Mouse (Mus musculus) hindbrain, embryonic 11.5 days (tissue): ENCODE data around the gene Tshz3. TPM values are rescaled to one million over a fixed set of nuclear protein-coding genes. Genes with fewer than 3 reads are reported as not detected.

ENCODE experiments used
- ATAC-seq: fragments of 200-750 bp; cut with Nextera tagmentation; 2 replicates; pipeline ENCODE4 v1.8.0; 2017; ENCODE audit warnings: mild to moderate bottlenecking, moderate TSS enrichment, moderate library complexity; ENCODE audit not compliant: low FRiP score
- DNase-seq: peaks from one replicate; pipeline ENCODE4 v3.0.0-alpha.2; 2015; ENCODE audit warnings: low spot score
- H3K27ac ChIP-seq: fragments of 300-500 bp; sonication (generic); 2 replicates; pipeline ENCODE4 v1.5.1; 2014; ENCODE audit warnings: mild to moderate bottlenecking, low read depth, low read length
- H3K27me3 ChIP-seq: fragments of 300-500 bp; sonication (generic); 2 replicates; pipeline ENCODE4 v1.6.1; 2014; ENCODE audit warnings: mild to moderate bottlenecking, low read length, moderate library complexity, mixed read lengths; ENCODE audit not compliant: control insufficient read depth, insufficient read depth
- H3K36me3 ChIP-seq: fragments of 300-500 bp; sonication (generic); 2 replicates; pipeline ENCODE4 v1.6.1; 2014; ENCODE audit warnings: mild to moderate bottlenecking, low read length, moderate library complexity, mixed read lengths; ENCODE audit not compliant: control insufficient read depth, insufficient read depth
- H3K4me1 ChIP-seq: fragments of 300-500 bp; sonication (generic); replicated peaks from 2 replicates; pipeline ENCODE4 v1.6.1; 2014; ENCODE audit warnings: low read length, mixed read lengths; ENCODE audit not compliant: control insufficient read depth, insufficient read depth
- H3K4me2 ChIP-seq: fragments of 300-500 bp; sonication (generic); replicated peaks from 2 replicates; pipeline ENCODE4 v1.6.1; 2014; ENCODE audit warnings: mild to moderate bottlenecking, low read depth, low read length
- H3K4me3 ChIP-seq: fragments of 300-500 bp; sonication (generic); 2 replicates; pipeline ENCODE4 v1.5.1; 2014; ENCODE audit warnings: low read depth, low read length
- H3K9ac ChIP-seq: fragments of 300-500 bp; sonication (generic); 2 replicates; pipeline ENCODE4 v1.6.1; 2014; ENCODE audit warnings: low read depth, low read length
- H3K9me3 ChIP-seq: fragments of 300-500 bp; sonication (generic); 2 replicates; pipeline ENCODE4 v1.6.1; 2016; ENCODE audit warnings: low read length; ENCODE audit not compliant: control insufficient read depth
- WGBS: fragments of 180-500 bp; shearing (Covaris S2); extraction: QIAGEN DNeasy Blood & Tissue Kit; methylation state at CpG from one replicate; pipeline ENCODE4 v1.1.7; 2014; 5-methylcytosine and 5-hydroxymethylcytosine counted together
- polyA plus RNA-seq: library from polyadenylated mRNA; unstranded; fragments of >200 nt; fragmentation: Nextera tagmentation; extraction: Ambion mirVana; gene quantifications from 2 replicates; pipeline ENCODE4 v1.2.1, GENCODE M21; 2014

The Tshz3 gene
- 14.4 and 21.3 TPM in 2 replicates for polyA plus RNA-seq

DNA sequence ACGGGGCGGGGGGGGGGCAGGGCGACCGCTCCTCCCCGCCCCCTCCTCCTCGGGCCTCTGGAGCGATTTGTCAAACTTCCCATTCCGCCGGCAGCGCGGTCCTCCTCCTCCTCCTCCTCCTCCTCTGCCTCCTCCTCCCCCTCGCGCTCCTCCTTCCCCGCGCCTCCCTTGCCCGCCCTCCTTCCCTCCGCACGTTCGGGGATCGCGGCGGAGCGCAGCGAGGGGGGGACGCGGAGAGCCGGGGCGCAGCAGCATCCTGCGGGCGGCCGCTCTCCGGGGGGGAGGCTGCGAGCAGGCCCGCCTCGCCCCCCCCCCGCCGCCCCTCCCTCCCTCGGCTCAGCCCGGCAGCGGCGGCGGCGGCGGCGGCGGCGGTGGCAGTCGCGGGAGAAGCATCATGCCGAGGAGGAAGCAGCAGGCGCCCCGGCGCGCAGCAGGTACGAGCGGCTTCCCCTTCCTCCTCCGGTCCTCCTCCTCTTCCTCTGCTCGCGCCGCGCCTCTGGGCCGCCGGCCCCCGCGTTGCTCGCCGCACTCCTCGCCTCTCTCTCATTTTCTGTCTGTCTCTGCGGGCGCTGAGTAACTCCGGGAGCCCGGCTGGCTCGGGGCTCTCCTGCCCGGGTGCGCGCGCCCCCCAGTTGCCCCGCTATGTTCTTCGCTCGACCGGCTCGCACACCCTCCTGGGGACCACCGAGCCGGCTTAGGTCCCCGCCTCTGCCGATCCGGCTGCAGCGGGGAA lies at the start of gene Tshz3:
TSS of gene Tshz3 (plus strand) at position 263 of the 733 bp plus-strand sequence.
- Histone ChIP-seq H3K4me1 (peaks cover 6% of the 10 kb centered on the region; the same call in 1 of the 2 replicates), H3K4me3 (peak within 1 kb of the TSS; percentile 82), H3K9ac (peak within 1 kb of the TSS; percentile 70), H3K4me2 (peak within 1 kb of the TSS; percentile 94), H3K27me3 (peaks cover 14% of the 10 kb centered on the region), H3K27ac (peak within 1 kb of the TSS; percentile 93), H3K36me3 (no peaks in the 10 kb centered on the region), H3K9me3 (no peaks in the 10 kb centered on the region)
- peak; percentile 85 for DNase-seq
- under 1% methylated on average over 30 of the region's 88 CpGs for WGBS
- peak; percentile 64 for ATAC-seq

GRCm38 (mm10) chr7:36655931-36656330 lies 42.0 kb upstream of the Tshz3 start:
- Histone ChIP-seq H3K9me3 (no peaks in the 10 kb centered on the region), H3K4me3 (no peak overlapping the region), H3K4me2 (no peak overlapping the region), H3K27me3 (peaks cover 6% of the 10 kb centered on the region), H3K27ac (no peak overlapping the region), H3K9ac (no peak overlapping the region), H3K36me3 (no peaks in the 10 kb centered on the region), H3K4me1 (no peaks in the 10 kb centered on the region)
- 94% methylated on average over 4 of the region's 4 CpGs for whole genome bisulfite sequencing
- DNase-seq (no peak), ATAC-seq (no peak)

DNA sequence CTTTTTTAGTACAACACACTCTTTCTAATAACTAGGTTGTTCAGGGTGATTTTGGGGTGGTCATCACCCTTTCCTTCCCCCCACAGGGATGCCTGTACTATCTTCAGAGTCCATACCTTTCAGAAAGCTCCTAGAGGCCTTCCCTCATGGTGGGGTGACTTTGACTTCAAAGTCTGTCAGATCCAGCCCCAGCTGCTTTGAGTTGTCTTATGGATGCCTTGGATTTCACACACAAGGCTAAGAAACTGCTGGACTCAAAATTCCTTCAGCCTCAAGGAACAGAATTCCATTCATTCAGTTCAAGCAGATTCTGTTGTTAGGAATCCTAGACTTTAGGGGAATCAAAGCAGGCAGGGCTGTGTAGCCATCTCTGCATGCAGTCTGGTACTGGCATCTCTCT lies 41.5 kb upstream of the Tshz3 start:
- H3K4me2 ChIP-seq: no peak overlapping the region
- no peak overlapping the region for H3K4me3 ChIP-seq
- no peak for DNase-seq
- H3K36me3 ChIP-seq: no peaks in the 10 kb centered on the region
- H3K27ac ChIP-seq: no peak overlapping the region
- no peak for ATAC-seq
- H3K27me3 ChIP-seq: peaks cover 6% of the 10 kb centered on the region
- no peaks in the 10 kb centered on the region for H3K9me3 ChIP-seq
- no peak overlapping the region for H3K9ac ChIP-seq
- no peaks in the 10 kb centered on the region for H3K4me1 ChIP-seq

DNA sequence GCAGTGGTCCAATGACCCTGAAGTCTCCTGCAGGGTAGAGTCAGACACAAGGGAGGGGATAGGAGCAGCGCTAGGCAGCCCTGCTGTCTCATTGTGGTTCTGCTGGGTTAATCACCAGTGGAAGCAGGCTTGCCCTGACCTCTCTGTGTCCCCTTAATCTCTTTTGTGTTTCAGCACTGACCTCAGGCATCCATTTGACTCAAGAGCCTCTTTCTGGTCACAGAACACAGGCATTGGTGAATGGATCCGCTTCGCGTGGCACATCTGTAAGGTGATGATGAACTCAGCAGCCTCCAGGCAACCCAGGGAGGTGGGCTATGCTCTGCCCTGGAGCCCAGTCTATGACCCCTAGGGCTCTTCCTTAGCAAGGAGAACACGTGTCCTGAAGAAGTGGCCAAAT lies 39.6 kb upstream of the Tshz3 start:
- no peaks in the 10 kb centered on the region for H3K36me3 ChIP-seq
- H3K9ac ChIP-seq: no peak overlapping the region
- H3K9me3 ChIP-seq: no peaks in the 10 kb centered on the region
- 12% methylated on average over 5 of the region's 5 CpGs for WGBS
- H3K4me2 ChIP-seq: no peak overlapping the region
- no peaks in the 10 kb centered on the region for H3K4me1 ChIP-seq
- no peak overlapping the region for H3K4me3 ChIP-seq
- DNase-seq: peak; percentile 18
- peaks cover 6% of the 10 kb centered on the region for H3K27me3 ChIP-seq
- ATAC-seq: no peak
- no peak overlapping the region for H3K27ac ChIP-seq

DNA sequence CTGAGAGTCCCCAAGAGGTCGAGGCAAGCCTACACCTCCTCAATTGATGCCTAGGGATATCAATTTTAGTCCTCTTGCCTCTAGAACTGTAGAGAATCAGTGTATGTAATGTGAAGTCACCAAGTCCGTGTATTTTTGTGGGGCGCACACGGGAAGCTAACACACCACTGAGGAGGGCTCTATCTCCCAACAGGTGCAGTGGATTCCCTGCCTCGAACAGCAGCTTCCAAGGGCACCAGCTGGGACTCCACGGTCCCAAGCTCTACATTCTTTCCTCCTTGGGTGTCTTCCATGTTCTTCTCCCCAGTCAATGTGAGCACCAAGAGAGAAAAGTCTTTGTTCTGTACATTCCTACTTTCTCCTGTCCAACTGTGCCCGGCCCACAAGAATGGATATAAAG lies 38.7 kb upstream of the Tshz3 start:
- peaks cover 5% of the 10 kb centered on the region; the same call in 1 of the 2 replicates for H3K27me3 ChIP-seq
- WGBS: 87% methylated on average over 7 of the region's 7 CpGs
- ATAC-seq (no peak), DNase-seq (no peak)
- H3K4me3 ChIP-seq: no peak overlapping the region
- no peaks in the 10 kb centered on the region for H3K9me3 ChIP-seq
- H3K4me1 ChIP-seq: no peaks in the 10 kb centered on the region
- H3K9ac ChIP-seq: no peak overlapping the region
- H3K4me2 ChIP-seq: no peak overlapping the region
- no peak overlapping the region for H3K27ac ChIP-seq
- H3K36me3 ChIP-seq: no peaks in the 10 kb centered on the region

DNA sequence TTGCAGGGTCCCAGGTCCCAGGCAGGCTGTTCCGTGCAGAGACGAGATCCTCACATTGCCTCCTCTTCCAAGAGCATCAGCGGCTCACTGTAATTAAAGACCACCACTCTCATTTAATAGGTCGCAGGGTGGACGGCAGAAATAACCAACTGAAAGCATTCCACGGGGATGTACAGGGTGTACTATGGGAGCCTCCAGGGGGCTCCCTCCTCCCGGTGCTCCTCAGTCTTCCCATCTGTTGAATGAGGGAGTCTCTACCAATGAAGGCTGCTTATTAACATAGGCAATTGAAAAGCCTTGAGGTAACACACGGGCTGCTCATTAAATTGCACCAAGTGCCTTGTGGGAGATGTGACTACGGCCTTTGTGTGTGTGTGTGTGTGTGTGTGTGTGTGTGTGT lies 37.3 kb upstream of the Tshz3 start:
- no peak for DNase-seq
- 73% methylated on average over 9 of the region's 9 CpGs for WGBS
- Histone ChIP-seq H3K9ac (no peak overlapping the region), H3K9me3 (no peaks in the 10 kb centered on the region), H3K27me3 (peaks cover 5% of the 10 kb centered on the region; the same call in 1 of the 2 replicates), H3K27ac (no peak overlapping the region), H3K4me3 (no peak overlapping the region), H3K36me3 (no peaks in the 10 kb centered on the region), H3K4me1 (no peaks in the 10 kb centered on the region), H3K4me2 (no peak overlapping the region)
- no peak for ATAC-seq

GRCm38 (mm10) chr7:36663431-36663830 lies 34.5 kb upstream of the Tshz3 start:
- no peak overlapping the region for H3K27ac ChIP-seq
- no peak overlapping the region for H3K4me2 ChIP-seq
- H3K4me1 ChIP-seq: no peaks in the 10 kb centered on the region
- H3K4me3 ChIP-seq: no peak overlapping the region
- no peak for DNase-seq
- no peaks in the 10 kb centered on the region for H3K9me3 ChIP-seq
- 85% methylated on average over 7 of the region's 7 CpGs for WGBS
- no peaks in the 10 kb centered on the region for H3K27me3 ChIP-seq
- no peak for ATAC-seq
- no peaks in the 10 kb centered on the region for H3K36me3 ChIP-seq
- no peak overlapping the region for H3K9ac ChIP-seq

- Histone ChIP-seq H3K27ac (no peak overlapping the region), H3K27me3 (no peaks in the 10 kb centered on the region), H3K9me3 (no peaks in the 10 kb centered on the region), H3K4me2 (no peak overlapping the region), H3K4me1 (no peaks in the 10 kb centered on the region), H3K36me3 (no peaks in the 10 kb centered on the region), H3K4me3 (no peak overlapping the region), H3K9ac (no peak overlapping the region)
- DNase-seq: no peak
- 78% methylated on average over 5 of the region's 5 CpGs for WGBS
- no peak for ATAC-seq
These were observed 30.2 kb upstream of the Tshz3 start for GRCm38 (mm10) chr7:36667767-36668166.

DNA sequence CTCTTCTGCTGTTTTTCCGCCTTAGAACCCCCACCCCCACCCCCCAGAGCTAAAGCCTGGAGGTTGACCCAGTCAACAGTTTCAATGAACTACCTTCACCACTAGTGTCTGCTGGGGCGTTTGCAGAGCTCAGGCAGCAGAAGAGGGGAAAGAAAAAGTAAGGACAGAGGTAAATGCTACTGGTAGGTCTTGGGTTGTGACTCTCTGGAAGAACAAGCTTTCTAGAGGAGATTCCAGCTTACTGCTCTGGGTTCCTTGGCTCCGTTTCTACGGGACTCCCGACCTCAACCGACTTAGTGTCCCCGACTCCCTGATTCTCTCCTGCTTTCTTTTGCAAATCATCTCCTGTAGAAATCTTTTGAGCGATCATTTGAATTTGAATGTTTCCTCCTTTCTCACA lies 19.9 kb upstream of the Tshz3 start:
- H3K9ac ChIP-seq: no peak overlapping the region
- ATAC-seq (no peak), DNase-seq (no peak)
- peaks cover 8% of the 10 kb centered on the region for H3K4me1 ChIP-seq
- no peak overlapping the region for H3K4me3 ChIP-seq
- H3K36me3 ChIP-seq: no peaks in the 10 kb centered on the region
- WGBS: 11% methylated on average over 8 of the region's 8 CpGs
- no peaks in the 10 kb centered on the region; the same call in 1 of the 2 replicates for H3K27me3 ChIP-seq
- no peak overlapping the region for H3K4me2 ChIP-seq
- no peaks in the 10 kb centered on the region for H3K9me3 ChIP-seq
- H3K27ac ChIP-seq: no peak overlapping the region
